Mouse (Mus musculus): ENCODE results near the gene Tor1a.

The Tor1a gene

DNA sequence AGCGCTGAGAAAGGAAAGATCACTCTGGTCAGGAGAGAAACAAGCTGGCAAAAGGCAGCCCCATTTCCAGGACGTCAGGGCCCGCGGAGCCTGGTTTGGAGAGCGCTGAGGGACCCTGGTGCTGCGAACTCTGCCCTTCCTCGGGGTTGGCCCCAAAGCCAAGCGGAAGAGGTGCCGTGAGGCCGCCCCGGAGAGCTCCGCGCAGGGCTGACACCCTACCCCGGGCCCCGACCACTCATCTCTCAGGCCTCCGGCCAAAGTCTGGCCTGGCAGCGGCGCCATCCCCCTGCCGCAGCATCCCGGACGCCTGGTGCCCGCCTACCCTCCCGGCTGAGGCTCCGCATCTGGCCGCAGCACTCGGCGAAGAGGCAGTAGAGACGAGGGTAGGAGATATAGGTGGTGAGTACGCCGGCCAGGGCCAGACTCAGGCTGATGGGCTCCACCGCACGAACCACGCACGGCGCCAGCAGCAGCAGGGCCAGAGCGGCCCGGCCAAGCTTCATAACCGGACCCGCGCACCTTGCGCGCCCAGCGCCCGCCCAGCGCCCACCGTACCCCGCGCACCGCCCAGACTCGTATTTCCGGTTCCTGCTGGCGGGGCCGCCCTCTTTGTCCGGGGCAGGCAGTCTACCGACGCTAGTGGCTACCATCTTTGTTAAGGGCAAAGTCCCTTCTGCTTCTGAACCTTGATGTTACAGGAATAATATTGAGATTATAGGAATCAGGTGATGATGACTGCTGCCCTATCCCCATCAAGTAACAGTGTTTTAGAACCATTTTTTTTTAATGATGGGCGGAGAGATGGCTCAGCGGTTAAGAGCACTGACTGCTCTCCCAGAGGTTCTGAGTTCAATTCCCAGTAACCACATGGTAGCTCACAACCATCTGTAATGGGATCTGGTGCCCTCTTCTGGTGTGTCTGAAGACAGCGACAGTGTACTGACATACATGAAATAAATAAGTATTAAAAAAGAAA lies at the start of gene Tor1a:
Gene Tor1a, minus strand, starts transcription at position 582 of the 976 bp plus-strand sequence.
- peak; percentile 77 to 91 for DNase-seq (ENCODE audit: low spot score in 2 of 2)

DNA sequence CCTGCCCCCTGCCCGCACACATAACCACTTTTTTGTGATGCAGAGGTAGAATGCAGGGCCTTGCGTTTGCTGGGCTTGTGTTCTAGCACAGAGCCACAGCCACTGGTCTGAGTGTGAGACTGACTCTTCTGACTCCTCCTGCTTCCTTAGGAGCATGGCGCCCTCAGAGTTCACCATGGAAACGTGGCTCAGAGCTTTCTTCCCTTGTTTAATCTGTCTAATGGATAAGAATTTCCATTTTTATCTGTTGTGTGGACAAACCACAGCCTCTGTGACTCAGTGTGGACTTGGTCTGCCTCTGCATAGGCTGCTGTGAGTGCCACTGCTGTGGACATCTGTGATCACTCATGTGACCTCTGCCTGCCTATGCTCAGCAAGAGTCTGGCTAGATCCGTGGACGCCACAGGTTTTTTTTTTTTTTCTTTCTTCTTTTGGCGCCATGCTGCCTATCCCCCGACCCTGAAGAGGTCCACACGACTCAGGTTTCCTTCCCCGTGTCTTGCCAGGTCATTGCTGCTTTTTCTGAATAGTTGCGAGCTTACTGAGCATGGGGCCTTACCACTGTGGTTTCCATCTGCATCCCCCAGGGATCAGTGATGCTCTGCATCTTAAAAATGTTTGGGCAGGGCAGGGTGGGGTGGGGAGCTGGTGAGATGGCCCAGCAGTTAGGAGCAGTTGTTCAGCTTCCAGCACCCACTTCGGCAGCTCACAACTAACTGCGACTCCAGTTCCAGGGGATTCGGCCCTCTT lies 45.8 kb upstream of the Tor1a start:
- no peak for DNase-seq (ENCODE audit: low spot score in 2 of 2)

DNA sequence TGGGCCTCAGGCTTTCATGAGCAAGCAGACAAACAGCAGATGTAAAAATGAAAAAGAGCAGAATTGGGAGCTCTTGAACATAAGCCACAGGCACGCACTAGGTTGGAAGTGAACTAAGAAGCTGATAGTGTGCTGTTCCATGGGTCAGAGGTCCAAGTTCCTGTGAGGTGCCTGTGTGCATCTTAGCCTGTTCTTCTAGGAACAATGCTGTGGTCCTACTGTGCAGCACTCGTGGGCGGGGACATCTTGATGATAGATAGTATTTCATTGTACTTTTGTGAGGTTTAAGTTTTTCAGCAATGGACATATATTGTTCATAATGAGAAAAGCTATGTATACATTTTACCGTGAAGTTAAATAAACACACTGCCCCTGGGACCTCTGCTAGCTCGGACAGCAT lies 39.5 kb upstream of the Tor1a start:
- no peak for DNase-seq (ENCODE audit: low spot score in 2 of 2)

DNA sequence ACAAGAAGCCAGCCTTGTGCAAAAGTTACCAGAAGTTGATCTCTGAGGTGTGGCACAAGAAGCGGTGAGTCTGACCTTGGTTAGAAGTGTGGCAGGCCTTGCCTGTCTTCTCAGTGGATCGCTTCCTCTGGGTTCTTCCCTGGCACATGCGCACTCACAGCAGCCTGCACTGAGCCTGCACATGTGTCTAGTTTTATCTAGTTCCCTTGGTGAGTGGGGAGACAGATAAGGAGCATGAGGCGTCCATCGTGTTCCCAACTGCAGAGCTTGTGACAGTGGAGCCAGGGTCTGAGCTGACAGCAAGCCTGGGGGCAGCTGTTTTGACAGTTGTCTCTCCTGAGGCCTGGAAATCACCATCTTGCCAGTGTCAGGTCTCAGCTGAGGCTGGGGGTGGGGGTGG lies 38.7 kb upstream of the Tor1a start:
- no peak for DNase-seq (ENCODE audit: low spot score in 2 of 2)

DNA sequence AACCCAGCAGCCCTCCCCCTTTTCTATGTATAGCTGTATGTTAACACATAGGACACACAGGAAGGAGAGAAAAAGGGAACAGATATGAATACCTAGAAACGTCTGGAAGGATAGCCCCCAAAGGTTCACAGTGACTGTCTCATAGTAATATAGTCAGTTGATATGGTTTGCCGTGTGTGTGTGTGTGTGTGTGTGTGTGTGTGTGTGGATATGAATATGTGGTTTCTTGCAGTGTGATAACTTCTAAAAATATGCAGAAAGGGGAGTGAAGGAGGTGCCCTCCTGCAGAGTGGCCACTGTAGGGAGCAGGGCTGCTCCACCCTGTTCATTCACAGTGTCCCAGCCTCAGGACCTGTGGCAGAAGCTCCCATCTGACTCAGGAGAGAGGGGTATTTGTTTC lies 37.7 kb upstream of the Tor1a start:
- no peak for DNase-seq (ENCODE audit: low spot score in 2 of 2)

DNA sequence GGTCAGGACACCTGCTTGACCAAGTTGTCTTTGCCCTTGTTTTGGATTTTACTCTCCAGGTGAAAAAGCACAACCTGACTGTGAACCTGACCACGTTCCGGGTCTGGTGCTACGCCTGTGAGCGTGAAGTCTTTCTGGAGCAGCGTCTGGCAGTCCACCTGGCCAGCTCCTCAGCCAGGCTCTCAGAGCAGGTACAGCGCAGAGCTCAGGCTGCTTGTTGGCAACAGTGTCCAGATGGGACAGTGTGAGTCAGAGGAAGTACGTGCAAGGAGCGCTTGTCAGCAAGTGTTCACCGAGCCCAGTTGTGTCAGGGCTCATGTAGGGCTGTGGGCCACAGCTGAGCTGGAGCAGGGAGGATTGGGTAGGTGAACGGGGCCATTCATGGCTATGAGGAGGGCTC lies 35.1 kb upstream of the Tor1a start:
- no peak for DNase-seq (ENCODE audit: low spot score in 2 of 2)

DNA sequence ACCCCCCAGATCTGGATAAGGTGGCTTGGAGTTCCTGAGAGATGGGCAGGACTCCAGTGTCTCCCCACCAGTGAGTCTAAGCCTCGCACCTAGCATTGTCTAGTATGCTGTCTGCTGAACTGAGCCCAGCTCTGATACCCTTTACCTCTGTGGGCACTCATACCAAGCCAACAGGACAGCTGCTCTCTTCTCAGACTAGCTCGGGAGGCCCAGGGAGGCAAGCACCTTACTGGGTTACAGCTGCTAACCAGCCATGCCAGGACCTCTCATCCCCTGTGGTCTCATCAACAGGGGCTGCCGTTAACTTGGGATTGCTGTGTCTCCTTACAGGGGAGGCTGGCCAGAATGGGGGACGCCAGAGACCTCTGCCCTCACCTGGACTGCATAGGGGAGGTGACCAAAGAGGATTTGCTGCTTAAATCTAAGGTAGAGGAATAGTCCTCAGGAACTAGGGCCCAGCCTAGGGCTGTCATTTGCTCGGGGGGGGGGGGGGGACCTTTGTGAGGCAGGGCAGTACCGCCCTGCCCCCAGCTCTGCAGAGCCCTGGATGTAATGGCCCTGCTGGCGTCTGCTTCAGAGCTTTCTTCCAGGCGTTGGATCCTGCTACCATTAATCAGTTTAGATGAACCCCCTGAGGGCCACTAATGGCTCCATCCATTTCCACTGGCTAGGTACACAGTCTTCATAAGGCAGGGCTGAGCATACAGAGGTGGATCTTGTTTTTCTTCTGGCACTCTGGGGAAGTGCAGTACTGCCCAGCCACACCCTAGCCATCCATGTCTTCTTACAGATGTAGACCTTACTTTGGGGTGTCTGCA lies 30.9 kb upstream of the Tor1a start:
- no peak for DNase-seq (ENCODE audit: low spot score in 2 of 2)

DNA sequence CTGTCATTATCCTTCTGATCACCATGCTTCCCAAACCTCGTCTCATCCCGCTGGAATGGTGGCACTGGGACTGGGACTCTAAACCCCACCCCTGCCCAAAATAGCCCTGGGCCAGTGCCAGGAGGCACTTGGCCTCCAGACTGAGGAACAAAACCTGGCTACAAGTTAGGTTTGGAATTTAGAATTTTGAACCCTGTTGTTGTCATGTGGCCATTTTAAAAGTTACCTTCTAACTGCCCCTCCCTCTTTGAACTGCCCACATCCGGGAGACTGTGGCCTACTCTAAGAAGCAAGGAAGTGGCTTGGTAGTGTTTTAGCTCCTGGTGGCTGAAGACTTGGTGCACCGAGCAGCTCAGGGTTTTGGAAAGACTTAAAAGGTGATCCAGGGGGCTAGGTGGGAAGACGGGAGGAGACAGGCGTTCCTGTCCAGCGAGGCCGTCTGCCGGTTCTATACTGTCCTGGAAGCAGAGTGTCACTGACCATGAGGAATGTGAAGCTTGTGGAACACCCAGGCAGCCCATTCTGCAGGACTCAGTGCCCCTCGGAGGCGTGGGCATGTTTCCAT lies 27.8 kb upstream of the Tor1a start:
- DNase-seq (ENCODE audit: low spot score in 2 of 2): no peak

DNA sequence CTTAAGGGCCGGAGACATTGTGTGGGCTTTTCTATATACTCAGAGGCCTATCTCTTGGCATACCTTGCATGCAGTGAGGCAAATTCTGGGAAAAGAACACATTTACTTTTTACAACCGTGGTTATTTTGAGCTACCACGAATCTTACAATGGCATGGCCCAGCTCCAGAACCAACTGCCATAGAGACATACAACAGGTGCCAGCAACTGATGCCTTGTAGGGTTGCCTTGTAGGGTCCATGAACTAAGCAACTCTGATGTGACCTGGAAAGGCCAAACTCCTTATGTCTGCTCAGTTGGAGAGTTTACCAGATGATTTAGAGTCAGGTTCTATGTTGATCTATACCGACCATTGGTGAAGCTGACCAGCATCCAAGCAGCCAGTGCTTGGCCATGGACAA lies 27.1 kb upstream of the Tor1a start:
- no peak for DNase-seq (ENCODE audit: low spot score in 2 of 2)

DNA sequence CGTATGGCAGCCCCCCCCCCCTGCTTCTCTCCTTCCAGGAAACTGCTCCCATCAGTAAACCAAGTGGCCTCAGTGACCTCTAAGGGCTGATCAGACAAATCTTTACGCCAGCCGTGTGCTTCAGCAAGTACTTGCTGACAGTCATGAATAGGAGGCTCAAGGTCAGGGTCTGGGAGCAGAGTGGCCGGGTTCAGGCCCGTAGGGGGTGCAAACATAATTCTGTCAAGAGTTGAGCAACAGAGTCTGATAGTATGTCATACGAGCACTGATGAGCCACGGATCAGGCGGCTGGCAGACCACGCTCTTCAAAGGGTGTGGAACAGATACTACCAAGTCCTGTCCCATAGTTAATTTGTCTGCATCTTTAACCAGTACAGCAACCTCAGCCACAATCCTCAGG lies 22.5 kb upstream of the Tor1a start:
- no peak for DNase-seq (ENCODE audit: low spot score in 2 of 2)

DNA sequence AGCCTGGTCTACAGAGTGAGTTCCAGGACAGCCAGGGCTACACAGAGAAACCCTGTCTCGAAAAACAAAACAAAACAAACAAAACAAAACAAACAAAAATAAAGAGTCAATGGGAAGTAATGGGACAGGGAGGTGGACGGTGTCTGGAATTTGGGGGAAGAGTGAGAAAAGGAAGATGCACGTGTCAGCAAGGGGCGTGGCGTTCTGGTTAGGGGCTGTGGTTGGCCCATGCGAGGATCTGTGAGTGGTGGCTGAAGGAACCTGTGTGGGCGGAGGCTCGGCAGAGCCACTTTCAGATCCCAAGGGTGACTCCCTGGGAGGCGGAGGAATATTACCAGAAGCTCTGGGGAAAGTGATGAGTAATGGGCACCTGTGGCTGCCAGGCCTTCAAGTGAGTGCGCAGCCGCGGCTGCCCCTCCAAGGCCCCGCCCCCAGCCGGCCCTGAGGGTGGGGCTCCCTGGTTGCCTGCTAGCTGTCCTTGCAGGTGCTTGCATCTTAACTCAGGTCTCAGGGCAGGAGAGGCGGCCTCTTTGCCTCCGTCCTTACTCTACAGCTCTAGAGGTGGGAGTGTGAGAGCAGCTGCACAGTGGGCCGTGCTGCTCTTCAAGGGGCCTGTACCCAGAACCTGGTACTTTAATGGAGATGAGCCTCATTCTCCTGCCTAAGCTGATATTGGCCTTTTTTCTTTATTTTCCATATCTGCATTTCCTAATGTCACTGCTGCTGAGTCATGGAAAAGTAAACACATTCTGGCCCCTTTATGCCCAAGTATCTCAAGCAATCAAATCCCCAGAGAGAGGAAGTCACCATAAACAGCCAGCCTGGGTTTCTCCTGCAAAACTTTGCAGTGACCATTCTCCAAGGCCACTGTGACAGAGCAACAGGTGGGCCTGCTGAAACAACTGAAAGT lies 17.6 kb upstream of the Tor1a start:
- no peak for DNase-seq (ENCODE audit: low spot score in 2 of 2)

DNA sequence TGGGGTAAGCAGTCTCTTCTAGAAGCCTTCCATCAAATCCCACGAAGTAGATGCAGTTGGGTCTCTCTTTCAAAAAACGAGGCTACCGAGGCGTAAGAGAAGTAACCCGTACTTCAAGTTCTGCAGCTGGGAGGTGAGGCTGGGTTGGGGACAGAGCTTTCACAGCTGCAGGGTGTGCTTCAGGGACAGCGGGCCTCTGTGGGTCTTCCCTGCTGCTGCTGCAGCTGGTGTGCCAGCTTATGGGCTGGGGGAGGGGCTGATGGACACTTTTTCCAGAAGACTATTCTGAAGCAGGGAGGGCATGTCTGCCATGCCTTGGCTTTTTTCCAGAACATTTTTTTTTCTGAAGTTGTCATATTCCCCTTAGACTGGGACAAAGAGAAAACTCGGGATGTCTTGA lies 15.3 kb upstream of the Tor1a start:
- DNase-seq (ENCODE audit: low spot score in 2 of 2): peak in 1 of 2 experiments; percentile 24

DNA sequence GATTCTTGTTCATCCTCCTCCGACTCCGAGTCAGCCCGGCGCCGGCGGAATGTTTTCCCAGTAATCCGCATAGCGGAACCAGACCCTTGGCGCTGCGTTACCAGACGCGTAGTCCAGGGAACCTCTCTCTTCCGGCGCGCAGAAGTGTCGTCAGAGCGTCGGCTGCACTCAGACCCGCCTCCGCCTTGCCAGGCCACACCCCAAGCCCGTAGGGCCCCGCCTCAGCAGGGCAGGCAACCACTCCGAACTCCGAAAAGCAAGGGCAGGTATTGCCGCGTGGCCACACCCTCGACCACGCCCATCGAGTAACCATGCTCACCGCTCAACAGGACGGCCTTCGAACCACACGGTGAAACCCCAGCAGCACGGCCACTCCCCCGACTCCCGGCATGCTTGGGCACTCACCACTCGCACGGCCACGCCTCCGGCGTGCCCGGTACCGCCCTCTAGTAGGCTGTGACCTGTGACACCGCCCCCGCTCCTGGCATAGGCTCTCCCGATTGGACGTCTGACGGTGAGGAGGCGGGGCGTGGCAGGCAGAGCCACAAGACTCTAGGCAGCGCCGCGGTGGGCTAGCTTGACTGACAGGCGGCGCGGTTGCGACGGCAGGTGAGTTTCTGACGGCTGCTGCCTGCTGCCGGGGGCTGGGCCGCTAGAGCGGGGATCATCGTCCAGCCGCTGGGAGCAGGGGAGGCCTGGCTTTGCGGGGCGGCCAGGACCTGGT lies 14.2 kb upstream of the Tor1a start, which contains the start of the genes BC005624 and Usp20:
Gene BC005624, minus strand, starts transcription at position 412 of the 724 bp plus-strand sequence.
Gene Usp20, plus strand, starts transcription at position 490 of the 724 bp plus-strand sequence.
- DNase-seq (ENCODE audit: low spot score in 2 of 2): peak; percentile 95 to 98

DNA sequence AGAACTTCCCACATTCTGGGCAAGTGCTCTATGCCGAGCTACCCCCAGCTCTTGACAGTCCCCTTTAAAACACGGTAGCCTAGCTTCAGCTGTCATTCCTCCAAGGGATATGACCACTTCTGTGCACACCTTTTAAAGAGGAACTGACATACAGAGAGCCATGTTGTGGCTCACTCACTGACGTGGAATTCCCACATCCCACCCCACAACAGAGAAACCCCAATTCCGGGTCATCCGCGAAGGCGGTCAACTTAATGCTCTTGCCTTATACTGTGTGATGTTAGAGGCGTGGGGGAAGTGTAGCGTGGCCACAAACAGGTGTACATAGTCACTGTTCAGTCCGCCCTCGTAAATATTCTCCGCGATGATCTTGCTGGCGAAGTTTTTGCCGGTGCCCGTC lies 907 bp downstream of the Tor1a start:
- DNase-seq (ENCODE audit: low spot score in 2 of 2): no peak

DNA sequence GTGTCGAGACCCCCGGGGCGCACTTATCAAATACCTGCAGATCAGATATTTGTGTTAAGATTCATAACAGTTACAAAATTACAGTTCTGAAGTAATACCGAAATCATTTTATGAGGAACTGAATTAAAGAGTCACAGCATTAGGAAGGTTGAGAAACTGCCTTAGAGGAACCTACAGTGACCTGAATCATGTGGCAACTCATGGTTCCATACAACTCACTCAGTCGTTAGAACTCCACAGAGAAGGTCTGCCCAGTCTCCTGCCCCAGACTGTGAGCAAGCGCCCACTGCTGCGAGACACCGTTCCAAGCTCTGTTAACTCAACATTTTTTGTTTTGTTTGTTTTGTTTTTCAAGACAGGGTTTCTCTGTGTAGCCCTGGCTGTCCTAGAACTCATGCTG lies 2.1 kb downstream of the Tor1a start:
- DNase-seq (ENCODE audit: low spot score in 2 of 2): no peak

DNA sequence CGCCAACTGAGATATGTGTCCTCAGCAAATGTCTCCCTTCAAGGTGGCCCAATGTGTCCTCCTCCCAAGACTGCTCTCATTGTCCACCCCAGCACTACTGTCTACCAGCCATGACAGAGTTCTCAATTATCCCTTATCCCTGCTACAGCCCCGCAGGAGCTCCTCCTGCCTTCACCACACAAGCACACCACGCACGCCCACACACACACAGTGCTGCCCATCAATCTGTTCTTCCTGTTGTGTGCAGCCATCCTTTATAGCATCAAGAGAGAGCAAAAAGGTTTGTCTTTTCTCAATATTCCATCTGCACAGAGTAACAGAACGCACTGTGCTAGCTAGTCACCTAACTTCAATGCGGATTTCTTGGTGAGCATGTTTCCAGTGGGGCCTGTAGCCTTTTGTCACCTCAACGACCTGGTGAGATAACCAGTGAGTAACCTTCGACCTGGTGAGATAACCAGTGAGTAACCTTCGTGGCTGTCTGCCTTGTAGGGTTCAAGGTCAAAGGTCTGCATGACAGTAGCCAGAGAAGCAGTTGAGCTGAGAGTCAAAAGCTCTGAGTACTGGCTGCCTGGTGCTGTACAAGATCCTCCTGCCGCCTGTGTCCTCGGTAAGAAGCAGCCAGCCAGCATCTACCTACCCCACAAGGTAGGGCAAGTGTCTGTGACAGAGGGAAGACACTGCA lies 5.0 kb downstream of the Tor1a start:
- no peak for DNase-seq (ENCODE audit: low spot score in 2 of 2)

DNA sequence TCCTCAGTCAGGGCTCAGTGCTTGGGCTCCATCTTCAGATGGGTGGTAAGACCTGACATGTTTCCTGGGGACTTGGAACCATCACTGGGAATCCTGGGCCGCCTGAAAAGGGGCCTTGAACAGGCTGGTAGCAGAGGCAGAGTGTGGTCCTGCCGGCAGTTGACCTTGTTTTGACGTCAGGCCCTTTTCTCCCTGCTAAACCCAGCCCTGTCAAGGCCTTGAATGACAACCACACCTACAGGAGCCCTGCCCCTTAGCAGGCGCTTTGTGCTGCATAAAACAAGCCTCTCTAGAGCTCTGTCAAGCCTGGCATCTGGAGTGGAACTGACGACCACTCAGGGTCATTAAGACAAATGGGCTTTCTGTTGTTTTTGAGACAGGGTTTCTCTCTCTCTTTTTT lies 7.9 kb downstream of the Tor1a start:
- no peak for DNase-seq (ENCODE audit: low spot score in 2 of 2)

DNA sequence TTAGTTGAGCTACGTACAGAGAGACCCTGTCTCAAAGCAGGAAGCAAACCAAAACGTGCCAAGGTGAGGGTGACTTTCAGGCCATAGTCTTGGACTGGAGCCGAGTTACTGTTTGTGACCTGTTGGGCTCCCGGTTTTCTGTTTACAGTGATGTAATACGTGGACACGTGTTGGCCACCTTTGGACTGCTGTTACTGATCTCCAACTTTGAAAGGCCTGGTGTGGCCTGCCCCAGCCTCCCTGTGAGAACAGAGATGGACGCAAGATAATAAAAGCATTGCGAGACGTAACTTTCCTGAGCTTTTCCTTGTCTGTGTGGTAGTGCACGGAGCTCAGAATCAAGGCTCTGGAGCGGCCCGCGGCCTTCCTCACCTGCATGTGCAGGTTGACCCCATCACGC lies 9.0 kb downstream of the Tor1a start:
- no peak for DNase-seq (ENCODE audit: low spot score in 2 of 2)

DNA sequence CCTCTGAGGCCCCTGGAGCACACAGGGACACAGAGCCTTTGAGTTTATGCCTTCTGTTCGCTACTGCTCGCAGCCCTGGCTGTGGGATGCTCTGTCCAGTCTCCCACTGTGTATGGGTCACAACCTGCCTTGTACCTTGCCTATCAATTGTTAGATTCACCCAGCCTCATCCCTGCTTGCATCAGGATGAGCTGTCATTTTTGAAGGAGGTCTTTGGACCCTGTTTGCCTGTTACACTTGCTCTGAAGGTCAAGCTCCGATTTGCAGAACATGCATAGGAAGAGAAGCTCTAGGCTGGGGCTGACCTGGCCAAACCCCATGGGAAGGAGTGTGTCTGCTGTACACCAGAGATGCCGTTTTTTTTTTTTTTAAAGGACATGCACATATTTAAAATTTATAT lies 10.2 kb downstream of the Tor1a start:
- no peak for DNase-seq (ENCODE audit: low spot score in 2 of 2)

All from cerebellum, postnatal 4 days (tissue).